ENCODE assay signal across 8 mouse cellular contexts in the genomic region with DNA sequence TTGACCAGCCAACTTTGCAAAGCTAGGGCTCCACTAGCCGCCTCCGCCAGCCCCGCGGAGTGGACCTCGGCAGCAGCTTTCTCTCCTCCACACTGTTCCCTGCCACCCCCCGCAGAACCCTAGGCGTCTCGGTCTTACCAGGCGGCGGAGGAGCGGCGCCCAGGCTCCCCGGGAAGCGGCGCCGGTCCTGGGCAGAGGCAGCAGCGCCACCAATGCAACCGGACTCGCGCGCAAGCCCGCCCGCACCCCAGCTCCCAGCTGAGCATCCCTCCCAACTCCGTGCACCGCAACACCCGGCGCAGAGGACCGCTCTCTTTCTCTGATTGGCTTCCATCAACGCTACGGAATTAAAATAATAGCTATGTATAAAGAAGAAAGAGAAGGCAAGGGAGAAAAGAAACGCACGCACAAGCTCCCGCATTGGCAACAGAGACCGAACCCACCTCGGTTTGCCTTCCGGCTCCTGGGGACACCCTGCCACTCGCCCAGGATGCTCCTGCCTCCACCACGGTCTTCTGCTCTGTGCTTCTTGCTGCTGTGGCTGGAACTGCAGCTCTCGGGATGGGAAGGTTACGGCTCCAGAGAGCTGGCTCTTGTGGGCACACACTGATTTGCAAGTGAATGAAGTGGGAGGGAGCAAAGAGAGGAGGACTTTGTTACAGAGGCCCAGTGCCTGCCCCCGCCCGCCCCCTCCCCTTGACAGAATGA. TPM values are rescaled to one million over a fixed set of nuclear protein-coding genes. Genes with fewer than 3 reads are reported as not detected.
DNase-seq lines count a peak whose midpoint lies in the region; ATAC-seq and TF ChIP-seq lines count a peak whose summit lies in the region.

A gene (minus strand): TSS at position 605 of the 708 bp plus-strand sequence.

- no peak within 1 kb of the TSS for H3K27ac ChIP-seq in CH12.LX (ENCODE audit: insufficient read depth, low read depth)
- peak within 1 kb of the TSS; percentile 87 for H3K27ac ChIP-seq in embryonic facial prominence, embryonic 10.5 days (replicated peaks)
- H3K27ac ChIP-seq in liver, embryonic 15.5 days (replicated peaks): no peak within 1 kb of the TSS

- TF ChIP-seq CTCF in CH12.LX (conservative IDR thresholded peaks at IDR 0.05 in 1 of 2, IDR thresholded peaks at IDR 0.05 in 1 of 2; ENCODE audit: low read depth in 2 of 2, low read length in 2 of 2): no peak

- peak within 1 kb of the TSS; percentile 2; the same call in 1 of the 2 replicates for H3K4me2 ChIP-seq in CH12.LX (ENCODE audit: insufficient read depth, low read depth, poor library complexity, severe bottlenecking)
- H3K4me2 ChIP-seq in liver, embryonic 15.5 days: peak within 1 kb of the TSS; percentile 53

- no peaks in the 10 kb centered on the region for H3K9me3 ChIP-seq in CH12.LX (replicated peaks; ENCODE audit: low read length)
- H3K9me3 ChIP-seq in embryonic facial prominence, embryonic 10.5 days: no peaks in the 10 kb centered on the region
- H3K9me3 ChIP-seq in liver, embryonic 15.5 days (replicated peaks): no peaks in the 10 kb centered on the region

- H3K9ac ChIP-seq in CH12.LX (ENCODE audit: insufficient read depth, low read depth): no peak within 1 kb of the TSS
- no peak within 1 kb of the TSS for H3K9ac ChIP-seq in liver, embryonic 15.5 days

- TF ChIP-seq RAD21 in CH12.LX (IDR thresholded peaks at IDR 0.05; ENCODE audit: low read depth, low read length): no peak

- no peak for TF ChIP-seq EP300 in CH12.LX (IDR thresholded peaks at IDR 0.05; ENCODE audit: low read length)

- intact Hi-C loops in heart, postnatal 36 days (cut with DNase I): no loop called here

- H3K36me3 ChIP-seq in CH12.LX (replicated peaks in 1 of 2; ENCODE audit: control insufficient read depth in 1 of 2, insufficient read depth in 1 of 2, low read length in 1 of 2): no peaks in the 10 kb centered on the region
- H3K36me3 ChIP-seq in embryonic facial prominence, embryonic 10.5 days (replicated peaks): no peaks in the 10 kb centered on the region
- no peaks in the 10 kb centered on the region for H3K36me3 ChIP-seq in liver, embryonic 15.5 days (replicated peaks)

- WGBS in embryonic facial prominence, embryonic 10.5 days: under 1% methylated on average over 42 of the region's 42 CpGs
- WGBS in liver, embryonic 15.5 days (ENCODE audit: insufficient replicate concordance): 1% methylated on average over 42 of the region's 42 CpGs

- ATAC-seq in liver, embryonic 15.5 days (ENCODE audit: insufficient read depth): no peak

- H3K27me3 ChIP-seq in CH12.LX (replicated peaks): no peaks in the 10 kb centered on the region
- H3K27me3 ChIP-seq in embryonic facial prominence, embryonic 10.5 days (replicated peaks; ENCODE audit: low read depth, poor library complexity, severe bottlenecking): peaks cover 33% of the 10 kb centered on the region
- H3K27me3 ChIP-seq in liver, embryonic 15.5 days: peaks cover 54% of the 10 kb centered on the region

- H3K4me1 ChIP-seq in CH12.LX (ENCODE audit: control insufficient read depth in 1 of 2, insufficient read depth in 2 of 2): peaks cover 8 to 16% of the 10 kb centered on the region in 2 experiments; a peak in 3 of 4 replicates
- H3K4me1 ChIP-seq in embryonic facial prominence, embryonic 10.5 days: peaks cover 38% of the 10 kb centered on the region
- H3K4me1 ChIP-seq in liver, embryonic 15.5 days (replicated peaks): no peaks in the 10 kb centered on the region

- no peak for DNase-seq in CH12.LX (ENCODE audit: extremely low read depth)
- DNase-seq in adrenal gland, adult 18-20 months (ENCODE audit: low spot score in 2 of 2): peak; percentile 33 to 66
- peak; percentile 85 for DNase-seq in embryonic facial prominence, embryonic 10.5 days (ENCODE audit: low spot score)
- DNase-seq in heart, postnatal 36 days: peak; percentile 13 to 24
- DNase-seq in layer of hippocampus, adult 18-20 months (ENCODE audit: low spot score in 2 of 2): peak; percentile 25 to 54
- peak; percentile 79 for DNase-seq in right cerebral cortex, adult 18-20 months
- DNase-seq in c-Kit-positive CD71-positive TER-119-positive erythroid progenitor cells, embryonic 14.5 days (ENCODE audit: low spot score): no peak

- no peak for TF ChIP-seq POLR2A in CH12.LX (IDR thresholded peaks at IDR 0.05; ENCODE audit: low read depth, low read length)

- dilution Hi-C loops in CH12.LX (cut with MboI; ENCODE audit: extremely low pct_ligation_motif_present, extremely low pct_unique_long_range_greater_than_20kb, low sequenced_read_pairs): no loop called here

- H3K4me3 ChIP-seq in CH12.LX (replicated peaks in 1 of 3; ENCODE audit: low read depth in 2 of 3, low read length in 2 of 3, poor library complexity in 1 of 3): no peak within 1 kb of the TSS
- peak within 1 kb of the TSS; percentile 76 for H3K4me3 ChIP-seq in embryonic facial prominence, embryonic 10.5 days
- H3K4me3 ChIP-seq in liver, embryonic 15.5 days (replicated peaks): peak within 1 kb of the TSS; percentile 26

- in situ Hi-C loops in CH12.LX (cut with MboI; ENCODE audit: low pct_ligation_motif_present, low pct_unique_long_range_greater_than_20kb, low sequenced_read_pairs): no loop called here

- no peaks in the 10 kb centered on the region for H3K79me2 ChIP-seq in CH12.LX (replicated peaks; ENCODE audit: control insufficient read depth, extremely low read depth, insufficient read depth, poor library complexity, severe bottlenecking)

TF ChIP-seq in CH12.LX, 34 proteins besides CTCF, POLR2A, EP300 and RAD21:
- TF ChIP-seq JUN (IDR thresholded peaks at IDR 0.05; ENCODE audit: insufficient read depth, low read depth, low read length): no peak
- TF ChIP-seq E2F4 (IDR thresholded peaks at IDR 0.05; ENCODE audit: insufficient replicate concordance, low read depth, low read length): no peak
- no peak for TF ChIP-seq PAX5 (IDR thresholded peaks at IDR 0.05; ENCODE audit: low read length)
- TF ChIP-seq ZNF384 (IDR thresholded peaks at IDR 0.05; ENCODE audit: low read depth, low read length): no peak
- TF ChIP-seq CHD2 (IDR thresholded peaks at IDR 0.05; ENCODE audit: low read length): no peak
- no peak for TF ChIP-seq USF1 (IDR thresholded peaks at IDR 0.05; ENCODE audit: low read depth, low read length)
- TF ChIP-seq MAX (IDR thresholded peaks at IDR 0.05; ENCODE audit: low read length): no peak
- TF ChIP-seq MXI1 (IDR thresholded peaks at IDR 0.05; ENCODE audit: low read depth, low read length): no peak

RNA-seq across cellular contexts. Expression of the gene that starts here (rescaled TPM):
- total RNA-seq in CH12.LX (2012; rRNA removed) (under 0.01 TPM in 2 replicates), CH12.LX (2014; rRNA removed) (0.05 TPM in 1 of 2 replicates, not detected in the other)
- polyA plus RNA-seq in CH12.LX (2012; ENCODE audit: insufficient read length, low read depth): 0.13 and 0.25 TPM in 2 replicates
- 10 to 100 TPM; 10.9 to 16.4 TPM for total RNA-seq in adrenal gland, adult 18-20 months (2021)
- 15.2 and 15.9 TPM in 2 replicates for polyA plus RNA-seq in embryonic facial prominence, embryonic 10.5 days (2016; fragmentation: Nextera tagmentation; extraction: Ambion mirVana)
- total RNA-seq in heart, postnatal 36 days (2021): under 1 TPM; 0.36 to 0.62 TPM
- 1 to 10 TPM; 5.5 to 5.6 TPM for total RNA-seq in layer of hippocampus, adult 18-20 months (2021)
- polyA plus RNA-seq in liver, embryonic 15.5 days (2015; fragmentation: Nextera tagmentation; extraction: Ambion mirVana): 0.07 and 0.15 TPM in 2 replicates

Comparison
In these comparisons a context has a peak if more than half of its experiments do, and no peak if none do; other contexts are left out.
1. RNA of the gene that starts here (total RNA-seq): 10.9 to 16.4 TPM in adrenal gland, adult 18-20 months and 5.5 to 5.6 TPM in layer of hippocampus, adult 18-20 months; 0.36 to 0.62 TPM in heart, postnatal 36 days and under 0.01 to 0.05 TPM in CH12.LX; every median in the first group is over 4 times any median in the second.
2. RNA of the gene that starts here (polyA plus RNA-seq): 15.2 to 15.9 TPM in embryonic facial prominence, embryonic 10.5 days; 0.13 to 0.25 TPM in CH12.LX and 0.07 to 0.15 TPM in liver, embryonic 15.5 days; every median in the first group is over 10 times any median in the second.
3. Peak in DNase-seq in heart, postnatal 36 days; RNA of the gene not detected or under 1 TPM.
4. DNase-seq: peak in adrenal gland, adult 18-20 months (2 of 2), embryonic facial prominence, embryonic 10.5 days (single experiment), layer of hippocampus, adult 18-20 months (2 of 2) and right cerebral cortex, adult 18-20 months (single experiment); none in CH12.LX (single experiment) and c-Kit-positive CD71-positive TER-119-positive erythroid progenitor cells, embryonic 14.5 days (single experiment).
5. H3K4me3 ChIP-seq: peak in embryonic facial prominence, embryonic 10.5 days (single experiment) and liver, embryonic 15.5 days (single experiment); none in CH12.LX (0 of 3).